Mouse (Mus musculus) CH12.LX (cell line): ENCODE results near the gene 1700013G24Rik.

Source experiments
- CHD2 ChIP-seq: IDR thresholded peaks from 2 replicates; pipeline ENCODE4 v1.6.1; 2011; ENCODE audit warnings: low read length, improper control_type of control experiment
- CTCF ChIP-seq, 2 experiments: IDR thresholded peaks in 1 of 2; conservative IDR thresholded peaks in 1 of 2; 2 replicates each; pipeline ENCODE4 v1.5.1; 2011 to 2012; ENCODE audit warnings: low read depth in 2 of 2, low read length in 2 of 2, improper control_type of control experiment in 1 of 2, inconsistent platforms in 1 of 2, mild to moderate bottlenecking in 1 of 2, moderate library complexity in 1 of 2
- E2F4 ChIP-seq: IDR thresholded peaks from 2 replicates; pipeline ENCODE4 v1.6.1; 2011; ENCODE audit warnings: low read depth, low read length, improper control_type of control experiment; ENCODE audit not compliant: insufficient replicate concordance
- EP300 ChIP-seq: IDR thresholded peaks from 2 replicates; pipeline ENCODE4 v1.6.1; 2011; ENCODE audit warnings: low read length, improper control_type of control experiment
- MAFK ChIP-seq: IDR thresholded peaks from 2 replicates; pipeline ENCODE4 v1.6.1; 2011; ENCODE audit warnings: low read length, improper control_type of control experiment; ENCODE audit not compliant: insufficient replicate concordance
- MAX ChIP-seq: IDR thresholded peaks from 2 replicates; pipeline ENCODE4 v1.6.1; 2011; ENCODE audit warnings: low read length, improper control_type of control experiment
- MXI1 ChIP-seq: IDR thresholded peaks from 2 replicates; pipeline ENCODE4 v1.6.1; 2011; ENCODE audit warnings: mild to moderate bottlenecking, low read depth, low read length, improper control_type of control experiment
- MYC ChIP-seq: IDR thresholded peaks from 2 replicates; pipeline ENCODE4 v1.6.1; 2011; ENCODE audit warnings: low read depth, mild to moderate bottlenecking, improper control_type of control experiment, low read length
- POLR2A ChIP-seq: IDR thresholded peaks from 2 replicates; pipeline ENCODE4 v1.6.1; 2011; ENCODE audit warnings: low read depth, mild to moderate bottlenecking, improper control_type of control experiment, low read length
- SIN3A ChIP-seq: IDR thresholded peaks from 2 replicates; pipeline ENCODE4 v1.6.1; 2012; ENCODE audit warnings: low read length, improper control_type of control experiment, inconsistent platforms
- SMC3 ChIP-seq: IDR thresholded peaks from 2 replicates; pipeline ENCODE4 v1.6.1; 2011; ENCODE audit warnings: low read depth, low read length, improper control_type of control experiment
- USF1 ChIP-seq: IDR thresholded peaks from 2 replicates; pipeline ENCODE4 v1.6.1; 2014; ENCODE audit warnings: low read depth, mild to moderate bottlenecking, inconsistent platforms, low read length, improper control_type of control experiment
- ZC3H11A ChIP-seq: IDR thresholded peaks from 2 replicates; pipeline ENCODE4 v1.6.1; 2012; ENCODE audit warnings: low read depth, mild to moderate bottlenecking, inconsistent platforms, low read length, improper control_type of control experiment
- ZNF384 ChIP-seq: IDR thresholded peaks from 2 replicates; pipeline ENCODE4 v1.6.1; 2012; ENCODE audit warnings: low read depth, low read length, improper control_type of control experiment, inconsistent platforms

DNA sequence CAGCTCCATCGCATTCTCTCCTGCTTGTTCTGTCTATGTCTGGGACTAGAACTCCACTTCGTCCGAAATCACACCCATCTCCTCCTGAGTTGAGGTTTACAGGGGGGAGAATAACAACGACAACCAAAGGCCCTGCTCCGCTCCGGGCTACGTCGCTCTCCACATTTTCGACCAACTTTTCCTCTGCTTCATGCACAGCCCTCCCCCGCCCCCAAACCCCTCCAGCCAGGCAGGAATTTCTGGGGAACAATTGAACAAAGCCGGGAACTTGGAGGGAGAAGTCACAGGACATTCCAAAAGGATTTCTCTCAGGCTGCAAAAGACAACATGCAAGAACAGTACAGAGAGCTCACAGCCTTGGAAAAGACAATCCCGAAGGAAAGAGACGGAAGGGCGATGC is 7.6 kb downstream of the 1700013G24Rik start:
- TF ChIP-seq CTCF (conservative IDR thresholded peaks at IDR 0.05 in 1 of 2, IDR thresholded peaks at IDR 0.05 in 1 of 2; ENCODE audit: low read depth in 2 of 2, low read length in 2 of 2) (no peak), SIN3A (no peak), CHD2 (no peak), EP300 (no peak), ZNF384 (no peak), USF1 (no peak), ZC3H11A (no peak), SMC3 (no peak), MXI1 (no peak), POLR2A (no peak), E2F4 (no peak), MYC (no peak), MAFK (no peak), MAX (no peak)
